ENCODE assay signal across 24 mouse cellular contexts in genomic region chr1:52419088-52419819, GRCm38 (mm10).
DNase-seq lines count a peak whose midpoint lies in the region; ATAC-seq lines count a peak whose summit lies in the region.
"Had no signal": no experiment of that assay in that cellular context is flagged by ENCODE, and none has a peak within 500 bp of the region (broad histone marks: within the 10 kb centered on the region; RNA-seq: fewer than 3 reads in every experiment).

No protein-coding gene starts in this region.

- peak; percentile 30 for DNase-seq in CD4-positive helper T cell, adult 2 months (ENCODE audit: low read depth, low spot score)
- DNase-seq in induced T-regulatory cell, adult 2 months (ENCODE audit: low read depth) = peak; percentile 58
- peak; percentile 54 for DNase-seq in splenic B cell, adult 2 months (ENCODE audit: low read depth, low spot score)
- DNase-seq in spleen, adult 12 weeks (ENCODE audit: low spot score) = no peak
- no peak for DNase-seq in left cerebral cortex, postnatal 10 days (ENCODE audit: extremely low spot score in 1 of 2, low spot score in 2 of 2)
- no peak for DNase-seq in left cerebral cortex, adult 11 months (ENCODE audit: low spot score)
- DNase-seq: adrenal gland, postnatal 10 days; cerebellum, adult 11-12 months; cerebellum, adult 8-10 months; cerebellum, postnatal 14 days; gastrocnemius, postnatal 10 days; gastrocnemius, postnatal 36 days; heart, postnatal 10 days; heart, postnatal 36 days; kidney, adult 11 months had no signal

- no peaks in the 10 kb centered on the region for H3K27me3 ChIP-seq in splenic B cell, adult 2 months (ENCODE audit: control insufficient read depth, insufficient read depth, low read length, poor library complexity, severe bottlenecking)
- H3K27me3 ChIP-seq: forebrain, embryonic 13.5 days; heart, embryonic 12.5 days; heart, embryonic 15.5 days; hindbrain, embryonic 13.5 days had no signal

- intact Hi-C loops in left cerebral cortex, postnatal 10 days (cut with DNase I) = no loop called here

- no peaks in the 10 kb centered on the region for H3K36me3 ChIP-seq in splenic B cell, adult 2 months (ENCODE audit: control insufficient read depth, insufficient read depth, low read length, poor library complexity, severe bottlenecking)
- H3K36me3 ChIP-seq: forebrain, embryonic 10.5 days; heart, embryonic 12.5 days; heart, embryonic 15.5 days; hindbrain, embryonic 10.5 days; hindbrain, embryonic 13.5 days had no signal

- ATAC-seq in CD4-positive, CD25-positive, alpha-beta regulatory T cell, adult 4 months = peak; percentile 72
- ATAC-seq: forebrain, embryonic 13.5 days; forebrain, embryonic 16.5 days; hindbrain, embryonic 16.5 days had no signal

Comparison
In these comparisons a context has a peak if more than half of its experiments do, and no peak if none do; other contexts are left out.
1. DNase-seq: peak in CD4-positive helper T cell, adult 2 months (single experiment), induced T-regulatory cell, adult 2 months (single experiment) and splenic B cell, adult 2 months (single experiment); none in spleen, adult 12 weeks (single experiment), left cerebral cortex, postnatal 10 days (0 of 2) and left cerebral cortex, adult 11 months (single experiment).